Mouse (Mus musculus) testis, adult 2 months (tissue): ENCODE data around the gene Thada.

Experiments
- CTCF ChIP-seq: fragments of 200-500 bp; IDR thresholded peaks from 2 replicates; pipeline ENCODE4 v1.5.1; 2012; ENCODE audit warnings: low read depth, mild to moderate bottlenecking, inconsistent platforms, low read length, moderate library complexity; ENCODE audit not compliant: control insufficient read depth, insufficient read depth, insufficient replicate concordance
- POLR2A ChIP-seq: fragments of 200-500 bp; IDR thresholded peaks from 2 replicates; pipeline ENCODE4 v1.6.1; 2012; ENCODE audit warnings: low read depth, mild to moderate bottlenecking, inconsistent platforms, low read length, moderate library complexity; ENCODE audit not compliant: control insufficient read depth

DNA sequence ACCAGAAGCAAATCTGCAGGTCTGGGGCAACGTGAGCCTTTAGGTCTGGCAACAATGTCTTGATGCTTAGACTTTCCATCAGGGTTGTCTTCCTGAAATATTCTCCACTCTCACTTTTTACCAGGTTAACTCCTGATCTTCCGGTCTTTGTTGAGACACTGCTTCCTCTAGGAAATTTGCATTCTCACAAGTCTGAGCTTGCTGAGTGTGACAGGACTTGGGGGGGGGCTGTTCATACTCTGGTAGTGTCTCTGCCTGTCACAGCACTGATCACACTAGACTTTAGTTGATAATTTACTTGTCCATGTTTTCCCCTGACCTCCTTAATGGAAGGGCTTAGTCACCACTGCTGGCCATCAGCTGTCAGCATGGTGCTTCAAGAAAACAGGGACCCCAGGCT is 21.4 kb upstream of the Thada start:
- TF ChIP-seq CTCF: no peak
- TF ChIP-seq POLR2A: no peak
